Mouse (Mus musculus) liver, adult 2 months (tissue): ENCODE data around the gene Tmem108. TPM values are rescaled to one million over a fixed set of nuclear protein-coding genes. Genes with fewer than 3 reads are reported as not detected.
"Not testable (repeated sequence)": the region's sequence is repeated elsewhere in the genome, so short reads cannot be mapped to it uniquely, and the experiment has no call there.

Experiments
- DNase-seq: peaks from one replicate; pipeline ENCODE4 v3.0.0-alpha.2; 2011; ENCODE audit warnings: low read depth, low spot score; ENCODE audit errors: extremely low read depth
- H3K27ac ChIP-seq: fragments of 200-500 bp; replicated peaks from 2 replicates; pipeline ENCODE4 v1.5.1; 2012; ENCODE audit warnings: low read depth, mild to moderate bottlenecking, control low read depth, inconsistent platforms, low read length; ENCODE audit not compliant: insufficient read depth
- H3K27me3 ChIP-seq: fragments of 200-500 bp; 2 replicates; pipeline ENCODE4 v1.6.1; 2012; ENCODE audit warnings: mild to moderate bottlenecking, moderate library complexity, low read length, inconsistent platforms; ENCODE audit not compliant: control insufficient read depth, insufficient read depth
- H3K36me3 ChIP-seq: fragments of 200-500 bp; 2 replicates; pipeline ENCODE4 v1.6.1; 2012; ENCODE audit warnings: low read length, inconsistent platforms; ENCODE audit not compliant: control insufficient read depth, insufficient read depth
- H3K4me1 ChIP-seq: fragments of 200-500 bp; 2 replicates; pipeline ENCODE4 v1.6.1; 2011; ENCODE audit warnings: low read length; ENCODE audit not compliant: control insufficient read depth, insufficient read depth
- H3K4me3 ChIP-seq: fragments of 200-500 bp; 2 replicates; pipeline ENCODE4 v1.5.1; 2011; ENCODE audit warnings: low read depth, mild to moderate bottlenecking, control low read depth, low read length, moderate library complexity; ENCODE audit not compliant: insufficient read depth
- H3K79me2 ChIP-seq: fragments of 200-500 bp; 2 replicates; pipeline ENCODE4 v1.6.1; 2012; ENCODE audit warnings: inconsistent platforms, mild to moderate bottlenecking, low read length, moderate library complexity; ENCODE audit not compliant: control insufficient read depth, insufficient read depth
- H3K9ac ChIP-seq: fragments of 200-500 bp; 2 replicates; pipeline ENCODE4 v1.6.1; 2012; ENCODE audit warnings: low read depth, mild to moderate bottlenecking, control low read depth, inconsistent platforms, low read length
- CTCF ChIP-seq: fragments of 200-500 bp; IDR thresholded peaks from 2 replicates; pipeline ENCODE4 v1.5.1; 2011; ENCODE audit warnings: low read depth, low read length, control low read depth
- POLR2A ChIP-seq: fragments of 200-500 bp; IDR thresholded peaks from 2 replicates; pipeline ENCODE4 v1.6.1; 2011; ENCODE audit warnings: low read length, control low read depth; ENCODE audit not compliant: insufficient read depth; ENCODE audit errors: extremely low read depth
- WGBS: fragments of 180-500 bp; shearing (Covaris S2); methylation state at CpG from one replicate; pipeline ENCODE4 v1.1.7; 2018; 5-methylcytosine and 5-hydroxymethylcytosine counted together
- polyA plus RNA-seq: library from polyadenylated mRNA; depleted of rRNA; stranded (reverse); fragments of >200 nt; gene quantifications from 2 replicates; pipeline ENCODE4 v1.2.3, GENCODE M21; 2012
- total RNA-seq: library from RNA; depleted of rRNA; stranded (reverse); fragments of >200 nt; gene quantifications from 2 replicates; pipeline ENCODE4 v1.2.3, GENCODE M21; 2014

The Tmem108 gene
- total and polyA plus RNA-seq, 2 experiments: 0.09 to 0.40 TPM

- no peaks in the 10 kb centered on the region for H3K4me1 ChIP-seq
- H3K27ac ChIP-seq: no peak overlapping the region
- no peaks in the 10 kb centered on the region for H3K36me3 ChIP-seq
- no peak overlapping the region for H3K9ac ChIP-seq
- TF ChIP-seq CTCF (no peak), POLR2A (no peak)
- H3K4me3 ChIP-seq: no peak overlapping the region
- H3K79me2 ChIP-seq: no peaks in the 10 kb centered on the region
- DNase-seq: no peak
- H3K27me3 ChIP-seq: no peaks in the 10 kb centered on the region
- 68% methylated on average over 7 of the region's 7 CpGs for WGBS
These were observed 83.0 kb downstream of the Tmem108 start for GRCm38 (mm10) chr9:103678531-103679060.

GRCm38 (mm10) chr9:103677811-103678210, 83.8 kb downstream of the Tmem108 start:
- Histone ChIP-seq H3K36me3 (no peaks in the 10 kb centered on the region), H3K27me3 (no peaks in the 10 kb centered on the region), H3K9ac (no peak overlapping the region), H3K4me3 (no peak overlapping the region), H3K4me1 (no peaks in the 10 kb centered on the region), H3K79me2 (no peaks in the 10 kb centered on the region), H3K27ac (no peak overlapping the region)
- DNase-seq: no peak
- 81% methylated on average over 5 of the region's 5 CpGs for WGBS
- no peak for TF ChIP-seq CTCF
- TF ChIP-seq POLR2A: no peak

- H3K9ac ChIP-seq: no peak overlapping the region
- no peaks in the 10 kb centered on the region for H3K4me1 ChIP-seq
- H3K79me2 ChIP-seq: no peaks in the 10 kb centered on the region
- H3K4me3 ChIP-seq: no peak overlapping the region
- H3K27ac ChIP-seq: no peak overlapping the region
- no peaks in the 10 kb centered on the region for H3K27me3 ChIP-seq
- DNase-seq: no peak
- WGBS: 82% methylated on average over 13 of the region's 13 CpGs
- TF ChIP-seq POLR2A (no peak), CTCF (no peak)
- no peaks in the 10 kb centered on the region for H3K36me3 ChIP-seq
These were observed 85.7 kb downstream of the Tmem108 start for GRCm38 (mm10) chr9:103675721-103676480.

GRCm38 (mm10) chr9:103672881-103673280, 88.8 kb downstream of the Tmem108 start:
- peak; percentile 44 for DNase-seq
- TF ChIP-seq POLR2A: no peak
- no peak for TF ChIP-seq CTCF
- WGBS: 65% methylated on average over 4 of the region's 4 CpGs
- Histone ChIP-seq H3K4me1 (no peaks in the 10 kb centered on the region), H3K27ac (no peak overlapping the region), H3K4me3 (no peak overlapping the region), H3K36me3 (no peaks in the 10 kb centered on the region), H3K27me3 (no peaks in the 10 kb centered on the region), H3K79me2 (no peaks in the 10 kb centered on the region), H3K9ac (no peak overlapping the region)

GRCm38 (mm10) chr9:103670592-103671113, 91.0 kb downstream of the Tmem108 start:
- not testable (repeated sequence) for H3K79me2 ChIP-seq, DNase-seq
- 96% methylated on average over 8 of the region's 8 CpGs for WGBS

GRCm38 (mm10) chr9:103668830-103669229, 92.8 kb downstream of the Tmem108 start:
- Histone ChIP-seq H3K9ac (no peak overlapping the region), H3K27me3 (no peaks in the 10 kb centered on the region), H3K4me3 (no peak overlapping the region), H3K79me2 (no peaks in the 10 kb centered on the region), H3K27ac (no peak overlapping the region), H3K4me1 (no peaks in the 10 kb centered on the region), H3K36me3 (no peaks in the 10 kb centered on the region)
- DNase-seq: no peak
- TF ChIP-seq CTCF: no peak
- no peak for TF ChIP-seq POLR2A
- WGBS: 85% methylated on average over 6 of the region's 6 CpGs

More at GRCm38 (mm10) chr9:103670592-103671113, 91.0 kb downstream of the Tmem108 start:
- H3K27me3 ChIP-seq, H3K36me3 ChIP-seq, H3K4me1 ChIP-seq, H3K27ac ChIP-seq, H3K4me3 ChIP-seq, H3K9ac ChIP-seq: not testable (repeated sequence)
